Mouse (Mus musculus): ENCODE results near the gene Ankrd61. TPM values are rescaled to one million over a fixed set of nuclear protein-coding genes. Genes with fewer than 3 reads are reported as not detected.

Ankrd61 gene
- under 1 TPM; 0.18 to 0.43 TPM for total RNA-seq (2021)
- long read RNA-seq, experiment 1: 0 reads
- long read RNA-seq, experiment 2: 0 reads

GRCm38 (mm10) chr5:143897635-143898330 is at the start of gene Ankrd61:
Ankrd61 (minus strand) TSS chr5:143897685.
- no peak for DNase-seq (ENCODE audit: low spot score in 2 of 2)

GRCm38 (mm10) chr5:143943231-143944125 is 46.0 kb upstream of the Ankrd61 start:
- DNase-seq (ENCODE audit: low spot score in 2 of 2): peak; percentile 81 to 93

GRCm38 (mm10) chr5:143941588-143941987 is 44.1 kb upstream of the Ankrd61 start:
- no peak for DNase-seq (ENCODE audit: low spot score in 2 of 2)

- no peak for DNase-seq (ENCODE audit: low spot score in 2 of 2)
Measured at GRCm38 (mm10) chr5:143936156-143936555, 38.7 kb upstream of the Ankrd61 start.

- no peak for DNase-seq (ENCODE audit: low spot score in 2 of 2)
Measured at GRCm38 (mm10) chr5:143933875-143934274, 36.4 kb upstream of the Ankrd61 start.

- no peak for DNase-seq (ENCODE audit: low spot score in 2 of 2)
Measured at GRCm38 (mm10) chr5:143933414-143933813, 35.9 kb upstream of the Ankrd61 start.

GRCm38 (mm10) chr5:143932831-143933230 is 35.3 kb upstream of the Ankrd61 start, which contains the start of gene Rsph10b:
Rsph10b (plus strand) TSS chr5:143933035.
- peak in 1 of 2 experiments; percentile 30 for DNase-seq (ENCODE audit: low spot score in 2 of 2)

GRCm38 (mm10) chr5:143931863-143932580 is 34.5 kb upstream of the Ankrd61 start:
- no peak for DNase-seq (ENCODE audit: low spot score in 2 of 2)

GRCm38 (mm10) chr5:143930656-143931055 is 33.2 kb upstream of the Ankrd61 start:
- no peak for DNase-seq (ENCODE audit: low spot score in 2 of 2)

GRCm38 (mm10) chr5:143929291-143929690 is 31.8 kb upstream of the Ankrd61 start:
- no peak for DNase-seq (ENCODE audit: low spot score in 2 of 2)

- no peak for DNase-seq (ENCODE audit: low spot score in 2 of 2)
Measured at GRCm38 (mm10) chr5:143927875-143928274, 30.4 kb upstream of the Ankrd61 start, which contains the start of gene Gm42421. Gm42421 (plus strand) TSS chr5:143928175.

GRCm38 (mm10) chr5:143924781-143925452 is 27.4 kb upstream of the Ankrd61 start:
- no peak for DNase-seq (ENCODE audit: low spot score in 2 of 2)

- no peak for DNase-seq (ENCODE audit: low spot score in 2 of 2)
Measured at GRCm38 (mm10) chr5:143918120-143918519, 20.6 kb upstream of the Ankrd61 start.

- no peak for DNase-seq (ENCODE audit: low spot score in 2 of 2)
Measured at GRCm38 (mm10) chr5:143917418-143917817, 19.9 kb upstream of the Ankrd61 start.

GRCm38 (mm10) chr5:143916221-143916620 is 18.7 kb upstream of the Ankrd61 start:
- no peak for DNase-seq (ENCODE audit: low spot score in 2 of 2)

GRCm38 (mm10) chr5:143909417-143910400 is 12.2 kb upstream of the Ankrd61 start, which contains the start of the genes Aimp2 and Pms2:
Aimp2 (minus strand) TSS chr5:143909847.
Pms2 (plus strand) TSS chr5:143909964.
- peak; percentile 95 to 99 for DNase-seq (ENCODE audit: low spot score in 2 of 2)

GRCm38 (mm10) chr5:143908926-143909325 is 11.4 kb upstream of the Ankrd61 start:
- no peak for DNase-seq (ENCODE audit: low spot score in 2 of 2)

- DNase-seq (ENCODE audit: low spot score in 2 of 2): no peak
Measured at GRCm38 (mm10) chr5:143906429-143906828, 8.9 kb upstream of the Ankrd61 start.

- no peak for DNase-seq (ENCODE audit: low spot score in 2 of 2)
Measured at GRCm38 (mm10) chr5:143903813-143904212, 6.3 kb upstream of the Ankrd61 start.
